Mouse (Mus musculus): ENCODE measurements around the gene Lrrc27.

DNA sequence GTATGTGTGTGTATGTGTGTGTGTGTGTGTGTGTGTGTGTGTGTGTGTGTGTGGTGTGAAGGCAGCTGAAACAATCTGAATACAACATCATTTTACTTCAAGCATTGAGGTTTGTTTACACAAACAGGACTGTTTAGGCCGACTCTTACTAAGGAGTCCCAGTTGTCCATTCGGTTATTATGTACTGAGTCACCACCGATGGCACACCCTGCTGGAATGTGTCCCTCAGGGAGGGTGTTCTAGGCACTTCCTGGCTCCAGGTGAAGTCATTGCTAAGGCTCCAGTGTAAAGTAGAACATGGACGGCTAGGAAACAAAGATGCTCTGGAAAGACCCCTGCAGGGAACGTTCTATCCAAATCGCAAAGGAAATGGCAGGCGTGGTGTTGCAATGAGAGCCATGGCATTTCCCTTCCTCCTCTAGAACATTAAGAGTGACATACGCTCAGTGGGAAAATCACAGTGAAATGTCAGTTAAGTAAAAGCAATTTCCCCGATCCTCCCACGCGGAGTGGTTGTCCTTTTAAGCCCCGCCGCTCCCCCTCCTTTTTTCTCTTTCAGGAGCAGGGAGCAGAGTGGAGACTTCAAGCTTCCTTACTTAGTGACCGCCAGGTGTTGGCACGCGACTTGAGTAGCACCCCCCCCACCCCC is 72.6 kb downstream of the Lrrc27 start:
- TF ChIP-seq CTCF (IDR thresholded peaks at IDR 0.05; ENCODE audit: control insufficient read depth, insufficient read depth, insufficient read length) (no peak), MYOD1 (IDR thresholded peaks at IDR 0.05; ENCODE audit: control insufficient read depth, insufficient read length, low read depth) (peak; percentile 59), CEBPB (IDR thresholded peaks at IDR 0.05; ENCODE audit: low read depth) (no peak), MAX (IDR thresholded peaks at IDR 0.05) (no peak), FOSL1 (IDR thresholded peaks at IDR 0.05; ENCODE audit: insufficient read depth, low read length, poor library complexity, severe bottlenecking) (peak; percentile 30), USF1 (IDR thresholded peaks at IDR 0.05; ENCODE audit: low read depth) (no peak)
